Mouse (Mus musculus): Measurements from ENCODE around the gene Cd274. TPM values are rescaled to one million over a fixed set of nuclear protein-coding genes. Genes with fewer than 3 reads are reported as not detected.
A peak's percentile ranks its signal among the peaks of the same experiment; 100 is the strongest.
"Not testable (repeated sequence)": the region's sequence is repeated elsewhere in the genome, so short reads cannot be mapped to it uniquely, and the experiment has no call there.

Gene Cd274
- total RNA-seq, 2 experiments from 2014 or later, result 0.76 to 1.1 TPM

- no peak for DNase-seq (ENCODE audit: low spot score in 2 of 2)
Observed at GRCm38 (mm10) chr19:29391279-29391678, 24.0 kb downstream of the Cd274 start.

GRCm38 (mm10) chr19:29393333-29393732, 26.1 kb downstream of the Cd274 start:
- no peak for DNase-seq (ENCODE audit: low spot score in 2 of 2)

GRCm38 (mm10) chr19:29394721-29395120, 27.5 kb downstream of the Cd274 start:
- DNase-seq (ENCODE audit: low spot score in 2 of 2), result no peak

- no peak for DNase-seq (ENCODE audit: low spot score in 2 of 2)
Observed at GRCm38 (mm10) chr19:29396353-29396752, 29.1 kb downstream of the Cd274 start.

GRCm38 (mm10) chr19:29399786-29400185, 32.5 kb downstream of the Cd274 start:
- no peak for DNase-seq (ENCODE audit: low spot score in 2 of 2)

DNA sequence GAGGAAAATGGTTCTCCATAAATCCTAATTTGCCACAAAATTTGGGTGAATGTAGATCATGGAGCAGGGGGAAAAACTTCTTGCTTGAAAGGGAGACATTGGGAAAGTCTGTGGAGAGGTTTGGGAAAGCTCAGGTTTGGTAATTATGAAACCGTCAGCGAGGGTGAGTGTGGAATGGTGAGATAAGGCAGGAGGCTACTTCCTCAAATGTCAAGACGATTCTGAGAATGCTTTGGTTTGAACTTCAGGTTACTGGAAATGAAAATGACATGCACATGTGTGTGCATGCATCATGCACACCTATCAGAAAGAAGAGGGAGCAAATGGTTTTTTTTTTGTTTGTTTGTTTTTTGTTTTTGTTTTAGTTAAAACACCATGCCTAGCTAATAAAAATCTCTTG, 33.2 kb downstream of the Cd274 start:
- no peak for DNase-seq (ENCODE audit: low spot score in 2 of 2)

GRCm38 (mm10) chr19:29402621-29403020, 35.4 kb downstream of the Cd274 start:
- no peak for DNase-seq (ENCODE audit: low spot score in 2 of 2)

- DNase-seq (ENCODE audit: low spot score in 2 of 2), result no peak
Observed at GRCm38 (mm10) chr19:29403251-29403650, 36.0 kb downstream of the Cd274 start.

DNA sequence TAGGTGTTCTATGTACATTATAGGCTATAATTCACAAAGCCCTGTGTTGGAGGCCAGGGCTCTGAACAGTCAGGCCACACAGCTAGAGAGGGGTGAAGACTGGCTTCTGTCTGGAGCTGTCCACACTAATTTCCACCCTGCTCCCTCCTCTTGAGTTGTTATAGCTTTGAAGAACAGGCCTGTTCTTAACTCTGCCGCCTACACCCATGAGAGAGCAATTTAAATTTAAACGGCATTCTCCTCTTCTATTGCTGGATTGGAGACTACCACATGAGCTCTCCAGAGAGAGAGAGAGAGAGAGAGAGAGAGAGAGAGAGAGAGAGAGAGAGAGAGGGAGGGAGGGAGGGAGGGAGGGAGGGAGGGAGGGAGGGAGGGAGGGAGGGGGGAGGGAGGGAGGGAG, 38.1 kb downstream of the Cd274 start:
- DNase-seq (ENCODE audit: low spot score in 2 of 2), result no peak

DNA sequence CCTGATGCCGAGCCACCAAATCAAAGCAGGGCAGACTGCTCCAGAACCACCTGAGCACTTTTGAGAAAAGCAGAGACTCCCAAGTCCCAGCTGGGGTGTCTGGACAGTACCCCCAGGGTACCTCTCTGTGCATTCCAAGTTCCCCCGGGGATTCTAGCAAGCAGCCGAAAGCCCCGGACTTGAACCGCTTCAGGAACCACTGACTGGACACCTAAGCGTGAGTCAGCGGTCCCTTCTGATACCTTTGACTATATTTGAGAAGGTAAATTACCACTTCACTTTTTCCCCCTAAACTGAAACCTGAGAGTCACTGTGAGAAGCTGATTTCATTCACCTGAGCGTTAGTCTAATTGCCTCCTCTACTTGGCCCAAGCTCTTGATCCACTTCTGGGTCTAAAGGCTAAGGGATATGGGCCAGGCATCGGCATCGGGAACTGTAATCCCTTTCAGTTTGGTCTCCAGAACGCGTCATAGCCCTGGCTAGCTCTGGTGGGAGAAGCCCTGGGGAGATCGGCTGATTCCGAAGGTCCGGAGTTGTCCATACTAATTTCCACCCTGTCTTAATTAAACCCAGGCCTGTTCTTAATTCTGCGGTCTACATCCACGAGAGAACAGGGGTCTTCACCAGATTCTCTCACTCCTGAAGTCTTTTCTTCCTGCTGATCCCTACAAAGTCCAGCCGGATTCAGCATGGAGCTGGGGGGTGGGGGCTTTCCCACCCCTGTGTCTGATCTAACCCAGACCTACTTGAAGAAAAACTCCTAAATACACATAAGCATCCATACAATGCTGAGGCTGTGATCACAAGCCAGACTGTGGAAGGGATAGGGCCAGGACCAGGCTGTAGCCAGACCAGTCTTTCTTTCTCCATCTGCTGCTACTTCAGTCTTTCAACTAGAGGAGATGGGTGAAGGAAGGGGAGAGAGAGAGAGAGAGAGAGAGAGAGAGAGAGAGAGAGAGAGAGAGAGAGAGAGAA, 39.1 kb downstream of the Cd274 start:
- DNase-seq (ENCODE audit: low spot score in 2 of 2), result peak in 1 of 2 experiments; percentile 19

- DNase-seq (ENCODE audit: low spot score in 2 of 2), result no peak
Observed at GRCm38 (mm10) chr19:29410619-29411018, 43.4 kb downstream of the Cd274 start, which contains the start of gene Pdcd1lg2. Gene Pdcd1lg2 (plus strand): TSS chr19:29410919.

DNA sequence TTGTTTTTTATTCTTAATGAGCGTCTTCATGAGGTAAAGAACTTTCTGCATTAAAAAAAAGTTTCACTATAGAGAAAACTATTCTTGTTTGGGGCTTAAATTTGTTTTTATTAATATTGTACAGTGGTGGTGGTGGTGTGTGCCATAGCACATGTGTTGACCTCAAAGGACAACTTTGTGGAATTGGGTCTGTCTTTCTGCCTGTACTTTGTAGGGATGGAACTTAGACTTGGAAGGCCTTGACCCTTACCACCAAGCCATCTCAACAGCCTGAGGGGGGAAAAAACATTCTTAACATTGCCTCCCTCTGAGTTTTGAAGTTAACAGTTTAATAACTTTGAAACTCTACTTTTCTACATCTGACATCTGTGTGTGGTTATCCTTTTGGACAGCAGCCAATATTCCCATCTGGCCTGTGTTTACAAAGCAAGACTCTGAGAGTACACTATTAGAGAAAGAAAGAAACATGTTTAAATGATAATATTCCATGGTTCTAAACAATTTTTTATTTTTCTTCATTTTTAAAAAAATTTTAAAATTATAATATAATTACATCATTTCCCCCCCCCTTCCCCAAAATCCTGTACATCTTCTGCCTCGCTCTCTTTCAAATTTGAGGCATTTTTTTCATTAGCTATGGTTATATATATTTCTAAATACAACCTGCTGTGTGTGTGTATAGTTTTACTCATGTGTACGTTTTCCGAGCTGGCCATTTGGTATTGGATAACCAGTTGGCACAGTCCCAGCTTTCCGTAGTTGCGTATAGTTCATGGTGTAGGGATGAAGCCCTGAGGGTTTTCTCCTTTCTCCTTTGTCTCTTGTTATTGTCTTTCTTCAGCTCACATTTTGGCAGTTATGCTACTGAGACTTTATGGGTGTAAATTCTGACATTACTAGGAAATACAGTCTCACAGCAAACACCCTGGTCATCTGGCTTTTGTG, 45.5 kb downstream of the Cd274 start:
- peak in 1 of 2 experiments; percentile 20 for DNase-seq (ENCODE audit: low spot score in 2 of 2)

DNA sequence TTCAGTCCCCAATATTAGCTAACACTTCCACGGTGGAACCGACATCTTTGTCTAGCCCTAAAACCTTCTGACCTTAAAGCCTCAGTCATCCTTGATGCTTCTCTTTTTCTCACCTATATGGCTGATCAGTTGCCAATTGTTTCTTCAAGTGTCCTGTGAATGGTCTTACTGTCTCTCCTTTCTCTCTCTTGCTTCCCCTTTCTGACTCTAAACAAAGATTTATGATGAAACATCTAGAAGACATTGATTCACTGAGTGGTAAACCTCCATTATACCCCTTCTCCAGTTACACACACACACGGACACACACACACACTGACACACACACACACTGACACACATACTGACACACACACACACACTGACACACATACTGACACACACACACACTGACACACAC, 47.3 kb downstream of the Cd274 start:
- DNase-seq (ENCODE audit: low spot score in 2 of 2), result no peak

GRCm38 (mm10) chr19:29414917-29415316, 47.7 kb downstream of the Cd274 start:
- not testable (repeated sequence) for DNase-seq (ENCODE audit: low spot score in 2 of 2)

DNA sequence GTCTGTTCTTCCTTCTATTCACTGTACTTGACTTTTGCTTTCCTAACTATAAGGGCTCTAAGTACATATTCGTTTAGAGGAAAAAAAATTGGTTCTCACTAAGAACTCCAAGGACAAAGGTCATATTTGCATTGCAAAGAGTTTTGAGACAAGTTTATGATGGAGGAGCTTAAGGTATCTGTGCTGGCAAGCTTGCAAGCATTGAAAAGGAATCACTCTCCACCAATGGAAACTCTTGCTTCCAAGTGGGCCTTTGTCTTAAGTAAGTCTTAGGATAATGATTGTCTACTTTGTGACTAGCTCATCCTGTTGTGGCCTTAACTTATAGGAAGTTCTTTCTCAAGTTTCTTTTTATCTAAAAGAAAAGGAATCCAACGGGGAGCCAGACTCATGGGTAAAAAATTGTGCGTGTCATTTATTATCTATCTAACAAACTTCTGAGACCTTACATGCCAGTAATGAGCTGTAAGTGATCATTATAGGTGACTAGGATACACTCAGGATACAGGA, 49.2 kb downstream of the Cd274 start:
- no peak for DNase-seq (ENCODE audit: low spot score in 2 of 2)

DNA sequence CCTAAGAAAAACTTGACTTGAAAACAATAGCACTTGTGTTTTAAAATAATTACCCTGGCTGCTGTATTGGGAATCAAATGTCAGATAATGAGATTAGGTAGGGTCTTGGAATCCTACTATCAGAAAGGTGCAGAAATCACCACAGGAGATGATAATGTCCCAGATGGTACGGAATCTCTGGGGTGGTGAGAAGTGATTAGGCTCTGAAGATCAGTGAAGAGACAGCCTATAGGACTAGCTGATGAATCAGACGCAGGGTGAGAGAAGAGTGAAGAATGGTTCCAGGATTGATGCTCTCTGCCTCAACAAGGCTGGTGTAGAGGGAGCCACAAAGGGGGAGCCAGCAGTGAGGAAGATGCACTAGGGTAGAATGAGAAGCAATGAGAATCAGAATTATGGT, 49.9 kb downstream of the Cd274 start:
- no peak for DNase-seq (ENCODE audit: low spot score in 2 of 2)

DNA sequence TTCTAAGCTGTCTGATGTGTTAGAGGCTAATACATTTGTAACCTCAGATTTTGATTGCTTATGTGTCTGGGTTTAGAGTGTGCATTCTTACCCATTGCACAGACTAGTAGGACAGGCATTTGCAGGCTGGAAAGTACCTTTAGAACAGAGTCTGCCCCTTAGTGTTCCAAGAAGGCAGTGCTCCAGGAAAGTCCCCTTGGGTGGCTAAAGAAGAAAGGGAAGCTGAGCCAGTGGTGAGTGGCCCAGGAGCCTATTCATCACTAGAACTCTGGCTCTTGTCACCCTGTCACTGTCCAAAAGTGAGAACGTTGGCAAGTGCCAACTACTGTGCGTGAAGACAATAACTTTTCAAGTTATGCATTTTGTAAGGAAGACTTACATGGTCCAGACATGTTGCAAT, 50.6 kb downstream of the Cd274 start:
- no peak for DNase-seq (ENCODE audit: low spot score in 2 of 2)

DNA sequence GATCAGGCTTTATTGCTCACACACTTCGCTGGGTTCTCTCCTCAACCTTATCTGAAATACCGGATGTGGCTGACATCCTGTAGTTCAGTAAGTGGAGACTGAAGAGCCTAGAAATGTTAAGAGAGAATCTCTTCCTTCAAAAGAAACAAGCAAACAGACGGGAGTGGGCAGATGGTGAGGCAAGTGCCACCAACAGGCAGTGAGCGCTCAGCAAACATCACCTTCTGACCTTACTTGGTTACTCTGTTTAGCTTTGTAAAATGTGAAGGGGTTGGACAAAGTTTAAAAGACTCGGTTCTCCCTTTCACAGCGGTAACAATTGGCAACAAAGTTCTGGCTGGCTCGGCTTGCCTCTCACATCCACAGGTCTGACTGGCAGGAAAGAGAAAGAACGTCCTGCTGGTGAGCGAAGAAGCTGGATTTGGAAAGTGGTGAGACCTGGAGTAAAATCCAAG, 51.4 kb downstream of the Cd274 start:
- no peak for DNase-seq (ENCODE audit: low spot score in 2 of 2)

DNA sequence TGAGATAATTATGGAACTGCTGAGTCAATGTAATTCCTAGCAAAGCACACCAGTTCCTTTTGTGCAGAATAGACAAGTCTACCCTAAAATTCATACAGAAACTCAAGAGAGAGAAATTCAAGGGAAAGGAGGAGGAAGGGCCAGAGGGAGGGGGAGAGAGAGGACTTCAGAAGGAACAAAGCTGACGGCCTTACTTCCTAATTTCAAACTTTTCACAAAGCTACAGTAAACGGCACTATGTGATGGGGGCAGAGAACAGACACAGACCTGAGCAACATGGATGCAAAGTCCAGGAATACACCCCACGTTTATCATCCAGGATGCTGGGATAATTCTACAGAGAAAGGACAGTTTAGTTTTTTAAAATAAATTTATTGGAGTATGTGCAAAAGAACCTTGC, 52.3 kb downstream of the Cd274 start:
- DNase-seq (ENCODE audit: low spot score in 2 of 2), result no peak

DNA sequence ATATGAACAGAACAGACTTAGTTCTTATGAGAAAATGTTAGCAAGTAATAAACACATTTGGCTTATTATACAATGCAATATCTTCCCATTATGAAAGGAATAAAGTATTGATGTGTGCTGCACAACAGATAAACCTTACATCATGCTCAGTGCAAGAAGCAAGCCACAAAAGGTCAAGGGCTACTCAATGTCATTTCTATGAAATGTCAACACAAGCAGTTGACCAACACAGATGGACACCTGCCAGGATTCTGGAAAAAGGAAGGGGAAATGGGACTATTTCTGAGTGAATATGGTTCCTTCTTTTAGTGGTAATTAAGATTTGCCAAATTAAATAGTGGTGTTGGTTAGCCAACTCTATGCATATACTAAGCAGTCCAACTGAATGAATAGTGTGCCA, 52.7 kb downstream of the Cd274 start:
- DNase-seq (ENCODE audit: low spot score in 2 of 2), result no peak

DNA sequence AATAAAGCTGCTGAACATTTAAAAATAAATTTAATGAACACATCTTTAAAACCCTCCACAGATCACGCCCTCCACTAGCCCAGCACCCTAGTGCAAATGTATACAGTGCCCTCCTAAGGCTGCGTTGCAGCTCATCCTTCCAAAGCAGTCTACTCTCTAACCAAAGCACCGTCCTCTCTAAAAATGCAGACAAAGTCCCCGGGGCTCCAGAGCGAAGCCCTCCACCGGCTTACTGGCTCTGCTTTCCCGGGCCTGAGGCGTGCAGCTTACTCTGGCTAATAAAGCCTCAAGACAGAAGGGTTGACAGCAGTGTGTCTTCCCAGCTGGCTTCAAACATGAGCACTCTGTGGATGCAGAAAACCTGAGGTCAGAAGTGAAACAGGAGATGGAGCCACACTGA, 53.1 kb downstream of the Cd274 start:
- DNase-seq (ENCODE audit: low spot score in 2 of 2), result no peak
